Mouse (Mus musculus): Measurements from ENCODE around the gene Foxj1.

Gene Foxj1

GRCm38 (mm10) chr11:116347012-116347411 is 11.8 kb upstream of the Foxj1 start:
- in situ Hi-C loops (cut with MboI, MseI), result no loop called here

- in situ Hi-C loops (cut with MboI, MseI), result no loop called here
Measured at GRCm38 (mm10) chr11:116342069-116342791, 7.0 kb upstream of the Foxj1 start.

GRCm38 (mm10) chr11:116337531-116337930 is 2.3 kb upstream of the Foxj1 start:
- in situ Hi-C loops (cut with MboI, MseI), result no loop called here

DNA sequence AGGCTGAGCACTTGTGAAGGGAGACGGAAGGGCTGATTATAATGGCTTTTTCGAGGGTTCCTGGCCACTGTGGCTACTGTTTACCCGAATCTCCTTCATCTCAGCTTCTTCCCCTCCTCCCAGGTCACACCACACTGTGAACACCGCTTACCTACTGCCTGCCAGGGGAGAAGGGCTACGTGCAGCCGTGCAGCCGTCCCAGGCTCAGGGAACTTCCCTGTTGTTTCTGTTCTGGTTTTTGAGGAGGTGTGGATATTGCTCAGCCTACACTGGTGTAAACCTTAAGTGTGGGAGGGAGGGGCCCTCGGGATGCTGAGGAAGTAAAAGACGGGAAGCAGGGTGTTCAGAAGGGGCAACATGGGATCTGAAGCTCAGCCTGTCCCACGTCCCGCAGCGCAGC is 1.8 kb upstream of the Foxj1 start:
- in situ Hi-C loops (cut with MboI, MseI), result no loop called here

DNA sequence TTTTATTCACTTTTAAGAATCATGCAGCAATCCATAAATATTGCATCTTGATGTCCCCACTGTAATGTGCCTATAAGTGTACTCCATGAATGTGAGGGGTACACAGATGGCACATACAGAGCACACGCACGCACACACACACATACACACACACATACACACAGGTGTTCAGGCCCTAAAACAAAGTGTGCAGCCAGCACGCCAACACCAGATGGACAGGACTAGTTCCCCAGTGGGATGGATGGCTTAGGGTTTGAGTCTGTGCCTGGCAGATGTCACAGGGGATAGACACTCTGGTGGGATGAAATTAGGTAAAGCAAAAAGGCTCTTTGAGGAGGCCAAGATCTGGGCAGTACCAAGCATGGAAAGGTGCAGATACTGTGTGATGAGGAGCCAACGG is 1.2 kb upstream of the Foxj1 start:
- in situ Hi-C loops (cut with MboI, MseI), result no loop called here

- in situ Hi-C loops (cut with MboI, MseI), result no loop called here
Measured at GRCm38 (mm10) chr11:116334417-116334782, 799 bp downstream of the Foxj1 start.

DNA sequence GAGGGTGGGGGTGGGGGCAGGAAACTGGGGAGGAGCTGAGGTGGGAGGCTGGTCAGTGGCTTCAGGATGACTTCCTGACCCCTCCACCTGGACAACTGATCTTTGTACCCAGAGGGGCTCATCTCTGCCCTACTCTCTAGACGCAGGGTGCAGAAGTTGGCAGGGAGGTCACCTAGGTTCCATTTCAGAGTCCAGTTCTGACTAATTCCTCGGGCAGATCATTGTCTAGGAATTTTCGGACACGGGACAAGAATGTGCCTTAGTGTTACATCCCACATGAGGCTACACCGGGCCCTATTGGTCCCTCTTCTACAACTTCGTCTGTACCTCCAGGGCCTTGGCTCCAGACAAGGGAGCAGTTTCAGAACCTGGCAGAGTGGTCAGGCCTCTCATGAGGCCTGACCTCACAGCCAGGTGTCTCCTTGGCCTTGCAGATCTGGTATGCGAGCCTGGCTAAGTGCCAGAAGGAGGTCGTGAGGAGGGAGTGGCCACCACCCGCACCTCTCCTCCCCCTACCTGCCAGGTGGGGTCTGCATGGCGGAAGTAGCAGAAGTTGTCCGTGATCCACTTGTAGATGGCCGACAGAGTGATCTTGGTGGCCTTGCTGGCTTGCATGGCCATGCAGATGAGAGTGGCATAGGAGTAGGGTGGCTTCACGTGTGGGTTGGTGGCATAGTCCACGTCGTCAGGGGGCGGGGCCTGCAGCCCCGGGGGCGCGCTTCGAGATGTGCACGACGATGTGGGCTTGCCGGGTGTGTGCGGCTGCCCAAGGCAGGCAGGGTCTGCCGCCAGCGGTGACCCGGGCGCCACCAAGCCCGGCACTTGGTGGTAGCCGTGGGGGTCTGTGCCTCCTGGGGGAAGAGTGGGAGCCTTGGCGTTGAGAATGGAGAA is 1.4 kb downstream of the Foxj1 start:
- in situ Hi-C loops (cut with MboI, MseI), result no loop called here

GRCm38 (mm10) chr11:116332983-116333270 is 2.3 kb downstream of the Foxj1 start:
- in situ Hi-C loops (cut with MboI, MseI), result no loop called here

DNA sequence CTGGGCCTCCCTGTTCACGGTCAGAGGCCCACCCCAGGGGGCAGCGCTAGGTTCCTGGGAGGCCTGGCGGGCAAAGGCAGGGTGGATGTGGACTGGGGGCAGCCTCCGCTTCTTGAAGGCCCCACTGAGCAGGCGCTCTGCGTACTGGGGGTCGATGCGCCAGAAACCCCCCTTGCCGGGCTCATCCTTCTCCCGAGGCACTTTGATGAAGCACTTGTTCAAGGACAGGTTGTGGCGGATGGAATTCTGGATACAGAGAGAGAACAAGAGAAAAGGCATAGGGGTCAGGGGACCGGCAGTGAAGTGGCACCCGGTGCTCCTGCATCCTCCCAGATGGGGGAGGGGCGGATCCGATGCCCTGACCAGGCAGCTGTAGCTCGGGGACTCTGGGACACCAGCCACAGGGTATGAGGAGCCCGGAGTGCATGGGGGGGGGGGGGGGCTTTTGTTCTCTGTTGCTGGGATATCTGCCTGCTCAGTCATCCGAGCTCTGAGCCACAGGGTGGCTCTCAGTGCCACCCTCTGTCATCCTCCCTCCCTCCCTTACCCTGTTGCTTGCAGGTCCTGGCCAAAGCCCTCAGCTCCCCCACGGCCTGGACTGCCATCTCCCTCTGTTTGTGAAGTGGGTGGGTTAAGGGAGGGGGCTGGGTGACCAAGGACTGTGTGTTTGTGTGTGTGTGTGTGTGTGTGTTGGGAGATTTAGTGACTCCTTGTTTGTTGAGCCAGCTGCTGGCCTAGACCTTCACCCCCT is 2.8 kb downstream of the Foxj1 start:
- in situ Hi-C loops (cut with MboI, MseI), result no loop called here

DNA sequence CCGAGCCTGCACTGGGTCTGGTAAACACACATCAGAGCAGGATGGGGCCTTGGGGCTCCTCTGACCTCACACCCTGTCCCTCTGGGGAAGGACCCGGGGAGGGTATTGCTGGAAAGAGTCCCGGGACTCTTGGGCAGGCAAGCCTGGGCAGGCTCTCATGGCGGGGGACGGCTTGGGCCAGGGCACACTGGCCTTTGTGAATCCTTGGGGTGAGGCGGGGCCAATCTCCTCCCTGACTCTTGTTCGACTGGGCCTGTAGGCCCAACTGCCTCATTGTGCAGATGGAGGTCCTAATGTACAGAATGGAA is 5.0 kb downstream of the Foxj1 start:
- in situ Hi-C loops (cut with MboI, MseI), result no loop called here

- in situ Hi-C loops (cut with MboI, MseI), result no loop called here
Measured at GRCm38 (mm10) chr11:116329314-116330210, 5.6 kb downstream of the Foxj1 start.

GRCm38 (mm10) chr11:116326963-116327603 is 8.1 kb downstream of the Foxj1 start:
- in situ Hi-C loops (cut with MboI, MseI), result no loop called here

- in situ Hi-C loops (cut with MboI, MseI), result loop anchor here (5.0 kb wide), 1 partner anchor 128 kb away; no protein-coding TSS in a partner anchor
Measured at GRCm38 (mm10) chr11:116318719-116319659, 16.2 kb downstream of the Foxj1 start.

DNA sequence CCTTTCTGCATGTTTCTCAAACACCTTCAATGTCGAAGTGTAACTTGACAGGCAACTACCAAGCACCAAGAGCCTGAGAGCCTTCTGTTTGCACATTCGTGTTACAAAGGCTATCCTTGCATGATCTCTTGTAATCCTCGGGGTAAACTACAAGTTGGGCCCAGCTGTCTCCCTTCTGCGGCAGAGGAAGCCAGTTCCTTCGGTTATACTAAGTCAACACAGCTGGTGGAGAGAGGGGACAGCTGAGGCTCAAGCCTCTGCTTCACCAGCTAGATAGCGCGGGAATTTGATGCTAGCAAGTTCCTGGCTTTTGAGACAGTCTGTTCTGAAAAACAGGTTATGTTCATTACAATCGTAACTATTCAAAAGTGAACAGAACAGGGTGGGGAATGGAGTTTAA is 22.8 kb downstream of the Foxj1 start:
- in situ Hi-C loops (cut with MboI, MseI), result no loop called here

- in situ Hi-C loops (cut with MboI, MseI), result no loop called here
Measured at GRCm38 (mm10) chr11:116311169-116311568, 24.0 kb downstream of the Foxj1 start.

- in situ Hi-C loops (cut with MboI, MseI), result loop anchor here (10.0 kb wide), 1 partner anchor 1305 kb away; no protein-coding TSS in a partner anchor
Measured at GRCm38 (mm10) chr11:116309601-116310000, 25.6 kb downstream of the Foxj1 start.

GRCm38 (mm10) chr11:116307762-116308531 is 27.3 kb downstream of the Foxj1 start:
- in situ Hi-C loops (cut with MboI, MseI), result loop anchor here (10.0 kb wide), 1 partner anchor 1307 kb away; no protein-coding TSS in a partner anchor

DNA sequence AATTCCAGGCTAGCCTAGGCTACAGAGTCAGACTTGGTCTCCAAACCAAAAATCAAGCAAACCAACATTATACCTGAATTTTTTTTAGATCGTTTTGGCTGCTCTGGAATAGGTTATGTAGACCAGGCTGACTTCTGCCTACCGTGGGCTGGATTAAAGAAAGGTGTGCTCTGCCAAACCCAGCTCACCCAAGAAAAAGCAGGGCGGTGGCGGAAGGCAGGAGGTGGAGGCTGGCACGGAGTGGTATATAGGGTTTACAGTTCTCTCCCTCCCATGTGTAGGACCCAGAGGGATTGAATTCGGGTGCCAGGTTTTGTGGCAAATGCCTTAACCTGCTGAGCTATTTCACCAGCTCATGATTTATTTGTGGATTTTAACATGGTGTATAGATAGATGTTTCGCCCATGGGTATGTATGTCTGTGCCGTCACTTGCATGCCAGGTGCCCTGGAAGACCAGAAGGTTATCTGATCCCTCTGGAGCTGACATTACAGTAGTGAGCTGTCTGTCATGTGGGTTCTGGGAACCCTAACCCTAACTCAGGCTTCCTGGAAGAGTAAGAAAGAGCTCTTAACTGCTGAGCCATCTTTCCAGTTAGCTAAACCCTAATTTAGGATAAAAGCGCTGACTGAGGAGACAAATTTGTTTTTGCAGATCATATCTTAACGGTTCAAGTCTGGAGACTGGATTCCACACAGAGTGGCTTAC is 28.0 kb downstream of the Foxj1 start, which contains the start of gene Exoc7:
TSS of gene Exoc7 (minus strand) at position 215 of the 707 bp plus-strand sequence.
- in situ Hi-C loops (cut with MboI, MseI), result loop anchor here (10.0 kb wide), 1 partner anchor 1308 kb away; no protein-coding TSS in a partner anchor
